Mouse (Mus musculus) testis, adult 2 months (tissue): Measurements from ENCODE around the gene Iqgap2. TPM values are rescaled to one million over a fixed set of nuclear protein-coding genes. Genes with fewer than 3 reads are reported as not detected.

Experiments used
- H3K27ac ChIP-seq: fragments of 200-500 bp; 2 replicates; pipeline ENCODE4 v1.5.1; 2012; ENCODE audit warnings: low read depth, low read length; ENCODE audit not compliant: control insufficient read depth, insufficient read depth
- H3K27me3 ChIP-seq: fragments of 200-500 bp; 2 replicates; pipeline ENCODE4 v1.6.1; 2012; ENCODE audit warnings: mild to moderate bottlenecking, low read length, moderate library complexity; ENCODE audit not compliant: control insufficient read depth, insufficient read depth
- H3K36me3 ChIP-seq: fragments of 200-500 bp; 2 replicates; pipeline ENCODE4 v1.6.1; 2012; ENCODE audit warnings: mild to moderate bottlenecking, low read length; ENCODE audit not compliant: control insufficient read depth, insufficient read depth
- H3K4me1 ChIP-seq: fragments of 200-500 bp; 2 replicates; pipeline ENCODE4 v1.6.1; 2012; ENCODE audit warnings: low read length; ENCODE audit not compliant: control insufficient read depth, insufficient read depth
- H3K4me3 ChIP-seq: fragments of 200-500 bp; 2 replicates; pipeline ENCODE4 v1.5.1; 2012; ENCODE audit warnings: low read depth, mild to moderate bottlenecking, low read length, moderate library complexity, mixed read lengths; ENCODE audit not compliant: control insufficient read depth
- CTCF ChIP-seq: fragments of 200-500 bp; IDR thresholded peaks from 2 replicates; pipeline ENCODE4 v1.5.1; 2012; ENCODE audit warnings: low read depth, mild to moderate bottlenecking, inconsistent platforms, low read length, moderate library complexity; ENCODE audit not compliant: control insufficient read depth, insufficient read depth, insufficient replicate concordance
- POLR2A ChIP-seq: fragments of 200-500 bp; IDR thresholded peaks from 2 replicates; pipeline ENCODE4 v1.6.1; 2012; ENCODE audit warnings: low read depth, mild to moderate bottlenecking, inconsistent platforms, low read length, moderate library complexity; ENCODE audit not compliant: control insufficient read depth
- polyA plus RNA-seq: library from polyadenylated mRNA; depleted of rRNA; stranded (reverse); fragments of >200 nt; gene quantifications from 2 replicates; pipeline ENCODE4 v1.2.3, GENCODE M21; 2012

Iqgap2 gene
- polyA plus RNA-seq, 1 experiment, result 2.9 TPM

DNA sequence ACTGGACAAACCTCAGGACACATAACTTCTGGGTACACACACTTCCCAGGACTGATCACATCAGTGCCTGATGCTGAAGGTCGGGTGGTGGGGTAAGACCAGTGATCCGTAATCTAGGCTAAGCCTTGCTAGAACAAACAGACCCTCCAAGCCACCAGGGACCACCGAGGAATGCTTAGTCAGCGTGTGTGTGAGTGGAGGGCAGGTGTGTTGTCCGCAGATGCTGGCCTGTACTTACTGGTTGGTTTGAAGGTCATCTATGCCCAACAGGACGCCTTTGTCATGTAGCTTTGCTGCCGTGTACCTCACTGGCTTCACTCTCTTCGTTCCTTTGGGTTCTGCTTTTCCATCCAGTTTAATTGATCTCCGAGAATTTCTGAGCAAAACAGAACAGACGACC, 262.0 kb downstream of the Iqgap2 start:
- H3K27ac ChIP-seq, result no peak overlapping the region
- no peak overlapping the region for H3K4me3 ChIP-seq
- no peaks in the 10 kb centered on the region for H3K36me3 ChIP-seq
- H3K27me3 ChIP-seq, result no peaks in the 10 kb centered on the region
- no peaks in the 10 kb centered on the region for H3K4me1 ChIP-seq
- TF ChIP-seq POLR2A (no peak), CTCF (no peak)

DNA sequence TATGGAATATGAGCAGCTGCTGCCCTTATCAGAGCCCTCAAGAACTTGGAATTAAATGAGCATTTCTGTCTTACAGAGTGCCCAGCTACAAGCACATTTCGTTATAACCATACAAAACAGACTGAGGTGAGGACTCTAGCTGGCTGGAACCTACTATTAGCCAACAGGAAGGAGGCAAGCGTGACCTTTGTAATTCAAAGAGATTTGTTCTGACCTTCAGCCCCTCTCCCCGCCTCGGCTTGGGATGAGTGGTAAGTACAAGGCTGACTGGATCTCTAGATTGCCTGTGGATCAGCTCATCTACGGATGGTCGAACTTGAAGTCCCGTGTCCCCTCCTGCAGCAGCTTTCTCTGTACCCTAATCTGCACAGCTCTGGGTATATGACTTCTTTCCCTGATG, 265.0 kb downstream of the Iqgap2 start:
- Histone ChIP-seq H3K27me3 (no peaks in the 10 kb centered on the region), H3K27ac (no peak overlapping the region), H3K4me1 (no peaks in the 10 kb centered on the region), H3K4me3 (no peak overlapping the region), H3K36me3 (no peaks in the 10 kb centered on the region)
- TF ChIP-seq POLR2A (no peak), CTCF (no peak)

DNA sequence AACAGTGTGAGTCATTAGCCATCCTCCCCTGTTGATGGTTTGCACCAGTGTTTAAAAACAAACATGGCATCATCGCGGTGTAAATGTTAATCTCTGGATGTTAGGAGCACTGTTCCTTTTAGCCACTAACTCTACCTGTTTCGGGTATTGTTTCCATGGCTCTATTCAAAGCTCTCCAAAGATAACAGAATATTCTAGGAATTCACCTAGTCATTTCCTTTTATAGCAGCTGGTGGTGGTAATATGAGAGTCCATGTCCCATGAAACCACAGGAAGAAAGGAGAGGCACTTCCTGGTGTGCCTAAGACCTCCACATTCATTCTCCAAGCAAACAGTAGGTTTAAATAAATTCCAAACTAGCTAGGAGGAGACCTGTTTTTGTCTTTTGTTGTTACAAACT, 268.7 kb downstream of the Iqgap2 start:
- Histone ChIP-seq H3K27me3 (no peaks in the 10 kb centered on the region; the same call in 1 of the 2 replicates), H3K27ac (no peak overlapping the region), H3K4me1 (peaks cover 4% of the 10 kb centered on the region), H3K4me3 (no peak overlapping the region), H3K36me3 (no peaks in the 10 kb centered on the region)
- TF ChIP-seq POLR2A (no peak), CTCF (no peak)

DNA sequence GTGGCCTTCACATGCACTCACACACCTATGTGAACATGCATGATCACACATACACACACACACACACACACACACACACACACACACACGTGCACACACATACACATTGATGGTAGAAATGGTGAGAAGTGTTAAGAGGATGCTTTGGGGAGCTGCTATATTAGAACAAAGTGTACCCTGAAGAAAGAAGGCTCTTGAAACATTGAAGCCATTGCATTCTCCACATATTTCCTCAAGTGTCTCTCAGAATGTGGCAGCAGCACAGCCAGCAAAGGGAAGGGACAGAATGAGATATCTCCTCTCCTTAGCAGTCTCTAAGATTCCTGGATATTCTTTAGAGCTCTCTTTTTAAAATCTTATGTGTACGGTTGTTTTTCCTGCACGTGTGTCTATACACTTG, 270.2 kb downstream of the Iqgap2 start:
- Histone ChIP-seq H3K4me1 (peaks cover 9% of the 10 kb centered on the region), H3K27me3 (peaks cover 2% of the 10 kb centered on the region; the same call in 1 of the 2 replicates), H3K27ac (no peak overlapping the region), H3K36me3 (no peaks in the 10 kb centered on the region), H3K4me3 (no peak overlapping the region)
- no peak for TF ChIP-seq POLR2A
- no peak for TF ChIP-seq CTCF

DNA sequence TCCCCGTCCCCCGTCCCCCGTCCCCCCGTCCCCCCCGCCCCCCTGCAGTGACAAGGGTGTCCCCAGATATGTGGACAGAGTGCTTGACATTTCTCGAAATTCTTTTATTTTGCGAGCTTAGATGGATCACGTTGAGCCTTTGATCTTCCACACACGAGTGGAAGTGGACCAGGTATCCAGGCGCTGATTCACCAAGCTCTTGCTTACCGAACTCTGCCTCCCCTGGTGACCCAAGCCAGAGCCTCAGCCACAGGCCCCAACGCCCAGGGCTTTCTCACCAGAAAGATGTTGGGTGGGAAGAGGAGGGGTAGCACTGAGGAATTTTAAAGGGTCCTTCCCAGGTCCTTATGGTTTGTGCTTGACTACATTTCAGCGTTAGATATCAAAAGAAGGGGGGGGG, 272.9 kb downstream of the Iqgap2 start:
- no peak overlapping the region for H3K27ac ChIP-seq
- H3K4me1 ChIP-seq, result peaks cover 9% of the 10 kb centered on the region
- no peaks in the 10 kb centered on the region for H3K36me3 ChIP-seq
- H3K27me3 ChIP-seq, result peaks cover 2% of the 10 kb centered on the region; the same call in 1 of the 2 replicates
- H3K4me3 ChIP-seq, result no peak overlapping the region; the same call in 1 of the 2 replicates
- no peak for TF ChIP-seq POLR2A
- no peak for TF ChIP-seq CTCF

DNA sequence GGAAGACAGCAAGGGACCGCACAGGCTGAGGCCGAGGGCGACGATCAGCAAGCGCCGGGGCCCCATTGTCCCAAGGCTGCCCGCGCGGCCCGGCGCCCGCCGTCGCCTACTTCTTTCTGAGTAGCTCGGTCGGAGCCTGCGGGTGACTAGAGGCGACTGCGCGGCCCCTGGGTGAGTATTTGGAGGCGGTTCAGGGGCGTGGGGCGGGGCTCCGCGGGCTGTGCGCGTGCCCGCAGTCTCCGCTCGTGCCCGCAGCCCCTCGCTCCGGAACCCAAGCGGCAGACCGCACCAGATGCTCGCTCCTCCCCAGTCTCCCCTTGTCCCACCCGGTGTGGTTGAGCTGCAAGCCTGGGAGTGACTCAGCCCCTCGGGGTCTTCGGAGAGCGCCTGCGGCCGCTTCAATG, 273.4 kb downstream of the Iqgap2 start, which contains the start of gene F2r:
F2r (minus strand) TSS at position 179 of the 404 bp plus-strand sequence.
- no peak for TF ChIP-seq CTCF
- TF ChIP-seq POLR2A, result 0 out of 2 replicates have a peak, but pooled peaks have one; percentile 6
- peak within 1 kb of the TSS; percentile 88 for H3K4me3 ChIP-seq

DNA sequence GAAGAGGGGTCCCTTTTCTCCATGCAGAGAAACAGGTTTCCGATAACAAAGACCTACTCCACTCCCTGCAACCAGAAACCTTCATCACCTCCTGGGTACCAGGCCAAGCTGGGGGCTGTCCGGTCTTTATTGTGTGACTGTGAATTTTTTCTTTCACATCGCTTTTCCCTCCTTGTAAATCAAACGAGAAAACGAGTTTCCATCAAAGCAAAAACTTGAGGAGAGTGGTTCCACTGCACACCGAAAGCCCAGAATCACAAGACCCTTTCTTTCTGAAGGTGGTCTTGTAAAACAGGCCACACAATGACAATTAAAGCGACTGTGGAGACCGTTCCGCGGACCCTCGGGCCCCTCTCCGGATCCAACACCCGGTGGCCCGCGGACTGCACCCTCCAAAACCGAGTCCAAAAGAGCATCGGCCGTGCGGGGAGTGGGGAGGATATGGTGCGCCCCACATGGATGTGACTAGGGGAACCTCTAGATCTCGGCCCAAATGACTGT, 274.0 kb downstream of the Iqgap2 start:
- Histone ChIP-seq H3K4me3 (peak overlapping the region; percentile 88), H3K27ac (no peak overlapping the region; the same call in 1 of the 2 replicates), H3K27me3 (peaks cover 2% of the 10 kb centered on the region; the same call in 1 of the 2 replicates), H3K36me3 (no peaks in the 10 kb centered on the region), H3K4me1 (peaks cover 9% of the 10 kb centered on the region)
- TF ChIP-seq POLR2A, result 0 out of 2 replicates have a peak, but pooled peaks have one; percentile 5
- TF ChIP-seq CTCF, result no peak

More for the DNA sequence above, 273.4 kb downstream of the Iqgap2 start, which contains the start of gene F2r:
- Histone ChIP-seq H3K27ac (no peak within 1 kb of the TSS; the same call in 1 of the 2 replicates), H3K4me1 (peaks cover 9% of the 10 kb centered on the region), H3K27me3 (peaks cover 2% of the 10 kb centered on the region; the same call in 1 of the 2 replicates), H3K36me3 (no peaks in the 10 kb centered on the region)
